Mouse (Mus musculus): Measurements from ENCODE around the gene Exoc4. TPM values are rescaled to one million over a fixed set of nuclear protein-coding genes. Genes with fewer than 3 reads are reported as not detected.

The Exoc4 gene
- polyA plus RNA-seq, 2 experiments: 16.8 to 24.2 TPM

DNA sequence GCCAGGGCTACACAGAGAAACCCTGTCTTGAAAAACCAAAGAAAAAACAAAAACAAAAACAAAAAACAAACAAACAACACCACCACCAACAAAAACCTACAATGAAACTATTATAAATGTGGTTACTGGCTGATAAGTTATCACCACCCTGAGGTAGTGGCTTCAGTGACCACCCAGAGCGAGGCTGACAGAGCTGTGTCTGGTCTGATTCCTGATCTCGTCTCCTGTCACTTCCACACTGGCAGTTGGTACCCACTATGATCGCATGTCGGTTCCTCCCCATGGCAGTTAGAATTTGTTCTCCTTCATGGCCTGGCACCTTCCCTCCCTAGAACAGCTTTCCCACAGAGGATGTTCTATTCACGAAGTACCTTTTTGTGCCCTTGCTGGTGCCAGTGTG, 11.0 kb downstream of the Exoc4 start:
- H3K36me3 ChIP-seq (ENCODE audit: control insufficient read depth, insufficient read depth, low read length): no peaks in the 10 kb centered on the region; the same call in 1 of the 2 replicates
- no peak for DNase-seq (ENCODE audit: low spot score)
- H3K4me2 ChIP-seq (replicated peaks; ENCODE audit: low read depth, low read length, severe bottlenecking): no peak overlapping the region
- no peaks in the 10 kb centered on the region for H3K4me1 ChIP-seq (ENCODE audit: control insufficient read depth, insufficient read depth, low read length)
- H3K9ac ChIP-seq (ENCODE audit: low read depth, low read length, severe bottlenecking): no peak overlapping the region
- no peaks in the 10 kb centered on the region for H3K27me3 ChIP-seq (ENCODE audit: control insufficient read depth, insufficient read depth, low read length)
- H3K9me3 ChIP-seq (ENCODE audit: control insufficient read depth, low read length): no peaks in the 10 kb centered on the region
- no peak overlapping the region for H3K27ac ChIP-seq (replicated peaks; ENCODE audit: low read depth, low read length)
- no peak overlapping the region for H3K4me3 ChIP-seq (replicated peaks; ENCODE audit: low read length)
- 89% methylated on average over 5 of the region's 5 CpGs for WGBS
- no peak for TF ChIP-seq POLR2A (IDR thresholded peaks at IDR 0.05; ENCODE audit: borderline replicate concordance, extremely low read depth, insufficient read depth, insufficient read length)
- no peak for ATAC-seq (ENCODE audit: low FRiP score, low read depth)

DNA sequence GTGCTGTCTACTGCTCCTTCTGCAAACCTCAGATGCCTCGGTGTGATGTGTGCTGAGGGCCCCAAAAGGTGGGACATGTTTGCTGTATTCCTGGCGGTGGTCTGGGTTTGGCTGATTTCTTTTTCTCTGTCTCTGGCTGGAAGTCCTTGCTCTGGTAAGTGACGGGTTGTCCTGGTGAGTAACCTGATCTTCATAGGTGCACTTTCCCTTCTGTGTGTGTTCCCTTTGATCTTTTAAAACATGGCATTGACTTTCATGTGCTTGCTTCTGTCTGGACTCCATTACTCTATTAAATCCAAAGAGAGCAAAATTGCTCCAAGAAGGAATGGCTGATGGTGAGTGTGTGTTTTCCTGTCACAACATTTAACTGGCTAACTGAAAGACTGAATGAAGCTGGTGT, 12.7 kb downstream of the Exoc4 start:
- H3K9ac ChIP-seq (ENCODE audit: low read depth, low read length, severe bottlenecking): no peak overlapping the region
- 33% methylated on average over 3 of the region's 3 CpGs for WGBS
- H3K27ac ChIP-seq (replicated peaks; ENCODE audit: low read depth, low read length): no peak overlapping the region
- TF ChIP-seq POLR2A (IDR thresholded peaks at IDR 0.05; ENCODE audit: borderline replicate concordance, extremely low read depth, insufficient read depth, insufficient read length): no peak
- no peaks in the 10 kb centered on the region for H3K9me3 ChIP-seq (ENCODE audit: control insufficient read depth, low read length)
- DNase-seq (ENCODE audit: low spot score): no peak
- H3K4me3 ChIP-seq (replicated peaks; ENCODE audit: low read length): no peak overlapping the region
- no peak overlapping the region for H3K4me2 ChIP-seq (replicated peaks; ENCODE audit: low read depth, low read length, severe bottlenecking)
- no peaks in the 10 kb centered on the region for H3K27me3 ChIP-seq (ENCODE audit: control insufficient read depth, insufficient read depth, low read length)
- ATAC-seq (ENCODE audit: low FRiP score, low read depth): no peak
- H3K4me1 ChIP-seq (ENCODE audit: control insufficient read depth, insufficient read depth, low read length): no peaks in the 10 kb centered on the region
- peaks cover 3% of the 10 kb centered on the region; the same call in 1 of the 2 replicates for H3K36me3 ChIP-seq (ENCODE audit: control insufficient read depth, insufficient read depth, low read length)

- H3K4me3 ChIP-seq (replicated peaks; ENCODE audit: low read length): no peak overlapping the region
- H3K4me2 ChIP-seq (replicated peaks; ENCODE audit: low read depth, low read length, severe bottlenecking): no peak overlapping the region
- no peaks in the 10 kb centered on the region for H3K4me1 ChIP-seq (ENCODE audit: control insufficient read depth, insufficient read depth, low read length)
- no peak overlapping the region for H3K27ac ChIP-seq (replicated peaks; ENCODE audit: low read depth, low read length)
- no peaks in the 10 kb centered on the region for H3K27me3 ChIP-seq (ENCODE audit: control insufficient read depth, insufficient read depth, low read length)
- no peak overlapping the region for H3K9ac ChIP-seq (ENCODE audit: low read depth, low read length, severe bottlenecking)
- no peak for TF ChIP-seq POLR2A (IDR thresholded peaks at IDR 0.05; ENCODE audit: borderline replicate concordance, extremely low read depth, insufficient read depth, insufficient read length)
- DNase-seq (ENCODE audit: low spot score) (no peak), ATAC-seq (ENCODE audit: low FRiP score, low read depth) (no peak)
- no peaks in the 10 kb centered on the region for H3K9me3 ChIP-seq (ENCODE audit: control insufficient read depth, low read length)
- 62% methylated on average over 5 of the region's 5 CpGs for WGBS
- peaks cover 5% of the 10 kb centered on the region; the same call in 1 of the 2 replicates for H3K36me3 ChIP-seq (ENCODE audit: control insufficient read depth, insufficient read depth, low read length)
Observed at GRCm38 (mm10) chr6:33263950-33264349, 15.1 kb downstream of the Exoc4 start.

- Histone ChIP-seq H3K4me1 (ENCODE audit: control insufficient read depth, insufficient read depth, low read length) (no peaks in the 10 kb centered on the region), H3K4me3 (replicated peaks; ENCODE audit: low read length) (no peak overlapping the region), H3K27ac (replicated peaks; ENCODE audit: low read depth, low read length) (no peak overlapping the region), H3K36me3 (ENCODE audit: control insufficient read depth, insufficient read depth, low read length) (peaks cover 5% of the 10 kb centered on the region; the same call in 1 of the 2 replicates), H3K9me3 (ENCODE audit: control insufficient read depth, low read length) (no peaks in the 10 kb centered on the region), H3K4me2 (replicated peaks; ENCODE audit: low read depth, low read length, severe bottlenecking) (no peak overlapping the region), H3K27me3 (ENCODE audit: control insufficient read depth, insufficient read depth, low read length) (no peaks in the 10 kb centered on the region), H3K9ac (ENCODE audit: low read depth, low read length, severe bottlenecking) (no peak overlapping the region)
- no peak for TF ChIP-seq POLR2A (IDR thresholded peaks at IDR 0.05; ENCODE audit: borderline replicate concordance, extremely low read depth, insufficient read depth, insufficient read length)
- ATAC-seq (ENCODE audit: low FRiP score, low read depth) (no peak), DNase-seq (ENCODE audit: low spot score) (no peak)
- 66% methylated on average over 2 of the region's 2 CpGs for WGBS
Observed at GRCm38 (mm10) chr6:33264388-33264787, 15.5 kb downstream of the Exoc4 start.

DNA sequence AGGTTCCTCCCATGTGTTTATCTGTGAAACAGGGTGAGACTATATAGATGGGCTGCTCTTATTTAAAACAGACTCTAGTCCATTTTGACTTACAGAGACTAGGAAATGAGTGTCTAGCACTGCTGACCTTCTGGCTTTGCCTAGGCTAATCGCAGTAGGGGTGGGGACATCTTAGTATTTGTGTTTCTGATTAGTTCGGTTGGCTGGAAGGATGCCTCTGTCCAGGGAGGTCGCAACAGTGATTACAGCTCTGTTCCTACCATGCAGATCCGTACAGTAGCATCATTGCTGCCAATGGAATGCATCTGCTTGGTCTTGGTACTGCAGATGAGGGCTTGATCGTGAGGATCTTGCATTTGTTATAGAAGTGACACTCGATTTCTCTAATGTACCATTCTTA, 18.7 kb downstream of the Exoc4 start:
- DNase-seq (ENCODE audit: low spot score) (no peak), ATAC-seq (ENCODE audit: low FRiP score, low read depth) (no peak)
- WGBS: 85% methylated on average over 6 of the region's 6 CpGs
- Histone ChIP-seq H3K4me3 (replicated peaks; ENCODE audit: low read length) (no peak overlapping the region), H3K9ac (ENCODE audit: low read depth, low read length, severe bottlenecking) (no peak overlapping the region), H3K4me1 (ENCODE audit: control insufficient read depth, insufficient read depth, low read length) (no peaks in the 10 kb centered on the region), H3K27me3 (ENCODE audit: control insufficient read depth, insufficient read depth, low read length) (no peaks in the 10 kb centered on the region), H3K9me3 (ENCODE audit: control insufficient read depth, low read length) (no peaks in the 10 kb centered on the region), H3K27ac (replicated peaks; ENCODE audit: low read depth, low read length) (no peak overlapping the region), H3K36me3 (ENCODE audit: control insufficient read depth, insufficient read depth, low read length) (peaks cover 5% of the 10 kb centered on the region; the same call in 1 of the 2 replicates), H3K4me2 (replicated peaks; ENCODE audit: low read depth, low read length, severe bottlenecking) (no peak overlapping the region)
- TF ChIP-seq POLR2A (IDR thresholded peaks at IDR 0.05; ENCODE audit: borderline replicate concordance, extremely low read depth, insufficient read depth, insufficient read length): no peak

DNA sequence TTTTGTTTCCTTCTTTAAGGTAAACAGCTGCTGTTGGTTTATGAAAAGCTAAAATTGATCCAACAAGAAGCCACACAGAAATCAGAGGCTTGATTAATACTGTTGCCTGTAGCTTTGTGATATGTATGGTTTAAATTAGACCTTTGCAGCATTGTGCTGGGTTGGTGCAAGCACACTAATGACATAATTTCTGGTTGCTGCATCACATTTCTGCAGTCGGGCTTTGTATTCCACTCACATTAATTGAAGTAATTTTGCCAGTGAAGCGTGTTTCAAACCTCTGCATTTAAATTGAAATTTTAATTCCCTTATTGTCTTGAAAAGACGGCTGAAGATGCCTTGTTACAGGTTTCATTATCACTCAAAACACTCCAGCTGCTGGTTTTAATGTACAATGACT, 34.6 kb downstream of the Exoc4 start:
- H3K9me3 ChIP-seq (ENCODE audit: control insufficient read depth, low read length): no peaks in the 10 kb centered on the region
- H3K9ac ChIP-seq (ENCODE audit: low read depth, low read length, severe bottlenecking): no peak overlapping the region
- 50% methylated on average over 3 of the region's 3 CpGs for WGBS
- ATAC-seq (ENCODE audit: low FRiP score, low read depth) (no peak), DNase-seq (ENCODE audit: low spot score) (no peak)
- H3K4me2 ChIP-seq (replicated peaks; ENCODE audit: low read depth, low read length, severe bottlenecking): no peak overlapping the region
- no peak overlapping the region for H3K27ac ChIP-seq (replicated peaks; ENCODE audit: low read depth, low read length)
- no peak overlapping the region for H3K4me3 ChIP-seq (replicated peaks; ENCODE audit: low read length)
- TF ChIP-seq POLR2A (IDR thresholded peaks at IDR 0.05; ENCODE audit: borderline replicate concordance, extremely low read depth, insufficient read depth, insufficient read length): no peak
- H3K36me3 ChIP-seq (ENCODE audit: control insufficient read depth, insufficient read depth, low read length): no peaks in the 10 kb centered on the region
- H3K4me1 ChIP-seq (ENCODE audit: control insufficient read depth, insufficient read depth, low read length): no peaks in the 10 kb centered on the region
- no peaks in the 10 kb centered on the region for H3K27me3 ChIP-seq (ENCODE audit: control insufficient read depth, insufficient read depth, low read length)

All from limb, embryonic 14.5 days (tissue).